8 mouse cellular contexts compared by ENCODE assay signal in the genomic region with DNA sequence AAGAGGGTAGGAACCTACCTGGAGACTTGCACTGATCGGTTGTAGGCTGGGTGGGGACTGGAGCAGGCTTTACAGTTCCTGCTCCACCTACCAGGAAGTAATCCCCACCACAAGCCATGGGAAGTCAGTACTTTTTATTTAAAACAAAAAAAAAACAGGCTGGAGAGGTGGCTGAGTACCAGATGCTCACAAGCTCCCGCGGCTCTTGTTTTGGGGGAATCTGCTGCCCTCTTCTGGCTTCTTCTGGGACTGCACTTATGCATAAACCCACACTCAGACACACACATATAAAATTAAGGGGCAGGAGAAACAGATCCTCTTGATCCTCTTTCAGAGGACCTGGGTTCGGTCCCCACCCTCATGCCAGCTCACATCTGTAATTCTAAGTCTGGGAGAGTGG. TPM values are rescaled to one million over a fixed set of nuclear protein-coding genes. Genes with fewer than 3 reads are reported as not detected.
DNase-seq lines count a peak whose midpoint lies in the region; ATAC-seq and TF ChIP-seq lines count a peak whose summit lies in the region.
"Had no signal": no experiment of that assay in that cellular context is flagged by ENCODE, and none has a peak within 500 bp of the region (broad histone marks: within the 10 kb centered on the region; RNA-seq: fewer than 3 reads in every experiment).

No protein-coding gene starts in this region.

- H3K27ac ChIP-seq in intestine, postnatal 0 days (ENCODE audit: low read depth, low read length) = no peak overlapping the region
- no peak overlapping the region for H3K27ac ChIP-seq in intestine, embryonic 16.5 days (ENCODE audit: low read length)
- H3K27ac ChIP-seq: liver, embryonic 15.5 days had no signal

- ATAC-seq in intestine, postnatal 0 days = 0 out of 2 replicates have a peak, but pooled peaks have one; percentile 6
- ATAC-seq in intestine, embryonic 16.5 days = no peak
- ATAC-seq in G1E (ENCODE audit: extremely low read depth, insufficient number of reproducible peaks, low FRiP score, poor library complexity, severe bottlenecking) = no peak

- no peak overlapping the region for H3K9ac ChIP-seq in intestine, postnatal 0 days (ENCODE audit: low read depth, low read length)
- H3K9ac ChIP-seq in intestine, embryonic 16.5 days (ENCODE audit: low read depth, low read length) = no peak overlapping the region
- H3K9ac ChIP-seq: liver, embryonic 15.5 days had no signal

- H3K36me3 ChIP-seq in intestine, postnatal 0 days (ENCODE audit: control insufficient read depth, insufficient read depth) = no peaks in the 10 kb centered on the region
- no peaks in the 10 kb centered on the region for H3K36me3 ChIP-seq in intestine, embryonic 16.5 days (ENCODE audit: control insufficient read depth, insufficient read depth, low read length)
- H3K36me3 ChIP-seq in G1E (replicated peaks) = no peaks in the 10 kb centered on the region
- no peaks in the 10 kb centered on the region for H3K36me3 ChIP-seq in splenic B cell, adult 2 months (ENCODE audit: control insufficient read depth, insufficient read depth, low read length, poor library complexity, severe bottlenecking)
- H3K36me3 ChIP-seq: liver, embryonic 15.5 days had no signal

- WGBS in intestine, postnatal 0 days = 62% methylated on average over 4 of the region's 4 CpGs
- 65% methylated on average over 4 of the region's 4 CpGs for WGBS in intestine, embryonic 16.5 days

- no peak overlapping the region for H3K4me3 ChIP-seq in intestine, postnatal 0 days (ENCODE audit: low read depth, low read length)
- H3K4me3 ChIP-seq in intestine, embryonic 16.5 days (ENCODE audit: low read length) = no peak overlapping the region
- no peak overlapping the region for H3K4me3 ChIP-seq in G1E (ENCODE audit: low read depth, low read length)
- H3K4me3 ChIP-seq: liver, embryonic 15.5 days had no signal

- peak; percentile 60 to 61 for DNase-seq in B cell, adult 2 months
- DNase-seq in G1E (ENCODE audit: low spot score) = no peak
- peak; percentile 61 for DNase-seq in kidney, postnatal 10 days
- DNase-seq in splenic B cell, adult 2 months (ENCODE audit: low read depth, low spot score) = peak; percentile 55
- no peak for DNase-seq in ovary, postnatal 10 days (ENCODE audit: low spot score)

- peak; percentile 72 for TF ChIP-seq CTCF in intestine, postnatal 0 days (IDR thresholded peaks at IDR 0.05; ENCODE audit: low read depth)
- TF ChIP-seq CTCF in G1E (IDR thresholded peaks at IDR 0.05; ENCODE audit: low read depth, low read length) = peak; percentile 42

- no peaks in the 10 kb centered on the region for H3K9me3 ChIP-seq in intestine, postnatal 0 days (ENCODE audit: control insufficient read depth)
- H3K9me3 ChIP-seq in intestine, embryonic 16.5 days (ENCODE audit: control insufficient read depth, low read length) = no peaks in the 10 kb centered on the region
- peaks cover 8% of the 10 kb centered on the region; the same call in 1 of the 2 replicates for H3K9me3 ChIP-seq in G1E (replicated peaks)
- H3K9me3 ChIP-seq: liver, embryonic 15.5 days had no signal

- H3K4me1 ChIP-seq in intestine, postnatal 0 days (replicated peaks; ENCODE audit: control insufficient read depth, insufficient read depth, low read length) = no peaks in the 10 kb centered on the region
- H3K4me1 ChIP-seq in intestine, embryonic 16.5 days (ENCODE audit: control insufficient read depth, insufficient read depth, low read length) = peaks cover 4% of the 10 kb centered on the region; the same call in 1 of the 2 replicates
- peaks cover 8% of the 10 kb centered on the region for H3K4me1 ChIP-seq in G1E (ENCODE audit: insufficient read depth, low read depth, low read length)

- no peak overlapping the region for H3K4me2 ChIP-seq in intestine, postnatal 0 days (replicated peaks; ENCODE audit: low read depth)
- H3K4me2 ChIP-seq in intestine, embryonic 16.5 days (ENCODE audit: low read depth, low read length) = no peak overlapping the region
- H3K4me2 ChIP-seq: liver, embryonic 15.5 days had no signal

- no peaks in the 10 kb centered on the region for H3K27me3 ChIP-seq in intestine, postnatal 0 days (replicated peaks; ENCODE audit: control insufficient read depth, insufficient read depth, low read length)
- H3K27me3 ChIP-seq in intestine, embryonic 16.5 days (replicated peaks; ENCODE audit: control insufficient read depth, insufficient read depth, low read length) = no peaks in the 10 kb centered on the region
- H3K27me3 ChIP-seq in G1E (ENCODE audit: insufficient read depth, low read length) = peaks cover 26% of the 10 kb centered on the region
- no peaks in the 10 kb centered on the region for H3K27me3 ChIP-seq in splenic B cell, adult 2 months (ENCODE audit: control insufficient read depth, insufficient read depth, low read length, poor library complexity, severe bottlenecking)
- H3K27me3 ChIP-seq: liver, embryonic 15.5 days had no signal

RNA-seq across cellular contexts. Expression of a gene that starts 27.3 kb away (rescaled TPM):
- 0.17 and 0.43 TPM in 2 replicates for polyA plus RNA-seq in intestine, postnatal 0 days (2015; fragmentation: Nextera tagmentation; extraction: Ambion mirVana)
- polyA plus RNA-seq in intestine, embryonic 16.5 days (2015; fragmentation: Nextera tagmentation; extraction: Ambion mirVana) = 0.70 and 1.5 TPM in 2 replicates
- total RNA-seq in G1E (2014; fragmentation: Nextera tagmentation) (1.8 TPM in 1 of 2 replicates, not detected in the other), G1E (2017) (14.6 and 16.5 TPM in 2 replicates)
- 2.8 and 3.4 TPM in 2 replicates for polyA plus RNA-seq in G1E (2012)

RNA-seq across cellular contexts. Expression of a gene that starts 39.4 kb away (rescaled TPM):
- polyA plus RNA-seq in intestine, postnatal 0 days (2015; fragmentation: Nextera tagmentation; extraction: Ambion mirVana) = 2.2 and 2.4 TPM in 2 replicates
- 12.6 and 13.3 TPM in 2 replicates for polyA plus RNA-seq in intestine, embryonic 16.5 days (2015; fragmentation: Nextera tagmentation; extraction: Ambion mirVana)
- 6.5 and 7.1 TPM in 2 replicates for total RNA-seq in G1E (2014; fragmentation: Nextera tagmentation)
- 1.6 and 1.8 TPM in 2 replicates for total RNA-seq in G1E (2017)
- 6.1 and 7.1 TPM in 2 replicates for polyA plus RNA-seq in G1E (2012)

RNA-seq across cellular contexts. Expression of a gene that starts 58.5 kb away (rescaled TPM):
- polyA plus RNA-seq in intestine, postnatal 0 days (2015; fragmentation: Nextera tagmentation; extraction: Ambion mirVana) = 64.9 and 66.4 TPM in 2 replicates
- polyA plus RNA-seq in intestine, embryonic 16.5 days (2015; fragmentation: Nextera tagmentation; extraction: Ambion mirVana) = 71.4 and 75.4 TPM in 2 replicates
- total RNA-seq in G1E (2014; fragmentation: Nextera tagmentation) (75.5 and 78.1 TPM in 2 replicates), G1E (2017) (53.0 and 56.9 TPM in 2 replicates)
- 14.6 and 20.9 TPM in 2 replicates for polyA plus RNA-seq in G1E (2012)

Comparison
In these comparisons a context has a peak if more than half of its experiments do, and no peak if none do; other contexts are left out.
1. DNase-seq: peak in B cell, adult 2 months (2 of 2), kidney, postnatal 10 days (single experiment) and splenic B cell, adult 2 months (single experiment); none in G1E (single experiment) and ovary, postnatal 10 days (single experiment).